Mouse (Mus musculus): ENCODE measurements at regions not wholly inside any gene's neighbourhood (a gene's known extent, or its start where the extent isn't known, plus 50 kb on each side); places are given as distances from the start of the nearest gene placed in this dataset.

DNA sequence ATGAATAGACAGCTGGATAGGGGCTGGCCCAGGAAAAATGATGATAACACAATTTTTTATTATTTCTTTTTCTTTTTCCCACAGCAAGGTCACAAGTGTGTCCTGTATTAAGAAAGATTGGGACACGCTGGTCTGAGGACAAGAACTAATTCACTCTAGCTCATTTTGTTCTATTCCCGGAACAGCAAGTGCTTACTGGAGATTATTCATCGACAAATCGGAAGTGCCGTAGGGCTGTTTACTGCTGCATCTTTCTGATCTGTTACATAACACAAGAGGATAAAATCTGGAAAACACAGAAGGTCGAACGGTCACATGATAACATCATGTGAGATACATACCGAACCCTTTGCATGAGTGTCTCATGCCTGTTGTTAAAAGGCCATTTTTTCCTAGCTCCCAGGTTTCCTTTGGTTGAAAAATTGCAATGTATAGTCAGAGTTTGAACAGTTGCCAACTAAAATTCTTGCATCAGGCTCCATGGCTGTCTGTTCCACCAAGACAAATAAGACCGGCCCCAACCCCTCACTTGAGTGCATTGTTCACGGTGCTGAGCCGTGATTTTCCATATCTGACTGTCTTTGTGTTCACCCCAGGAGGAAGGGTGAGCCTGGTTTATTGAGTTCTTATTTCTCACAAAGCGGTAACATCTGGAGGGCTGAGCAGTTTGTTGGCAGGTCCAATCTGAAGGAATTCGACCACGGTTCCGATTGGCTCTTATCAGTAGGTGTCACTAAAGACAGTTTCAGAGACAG is 139.0 kb upstream of the Gm15217 start:
- TF ChIP-seq CTCF (IDR thresholded peaks at IDR 0.05; ENCODE audit: insufficient read depth, low read length) (no peak), POLR2A (IDR thresholded peaks at IDR 0.05; ENCODE audit: borderline replicate concordance, extremely low read depth, low read depth, low read length) (no peak)
